Mouse (Mus musculus) induced T-regulatory cell, adult 2 months (primary cell): Measurements from ENCODE around the gene Atraid.
"Not testable (repeated sequence)": the region's sequence is repeated elsewhere in the genome, so short reads cannot be mapped to it uniquely, and the experiment has no call there.

ENCODE experiments used
- DNase-seq: peaks from one replicate; pipeline ENCODE4 v3.0.0-alpha.2; 2012; ENCODE audit warnings: low read depth

The Atraid gene

GRCm38 (mm10) chr5:31047848-31048762 lies at the start of gene Atraid:
TSS of gene Atraid (plus strand) at chr5:31048312.
- DNase-seq = peak; percentile 99

- no peak for DNase-seq
Observed at GRCm38 (mm10) chr5:30999324-30999723, 48.8 kb upstream of the Atraid start.

- DNase-seq = no peak
Observed at GRCm38 (mm10) chr5:31000122-31000521, 48.0 kb upstream of the Atraid start.

- DNase-seq = no peak
Observed at GRCm38 (mm10) chr5:31000993-31001392, 47.1 kb upstream of the Atraid start.

- DNase-seq = peak; percentile 47
Observed at GRCm38 (mm10) chr5:31001560-31001959, 46.6 kb upstream of the Atraid start.

- peak; percentile 96 for DNase-seq
Observed at GRCm38 (mm10) chr5:31004184-31004583, 43.9 kb upstream of the Atraid start.

- peak; percentile 80 for DNase-seq
Observed at GRCm38 (mm10) chr5:31012737-31013136, 35.4 kb upstream of the Atraid start.

- no peak for DNase-seq
Observed at GRCm38 (mm10) chr5:31015913-31016312, 32.2 kb upstream of the Atraid start.

- not testable (repeated sequence) for DNase-seq
Observed at GRCm38 (mm10) chr5:31021790-31022189, 26.3 kb upstream of the Atraid start.

GRCm38 (mm10) chr5:31022690-31023089 lies 25.4 kb upstream of the Atraid start:
- DNase-seq = no peak

- no peak for DNase-seq
Observed at GRCm38 (mm10) chr5:31023254-31023653, 24.9 kb upstream of the Atraid start.

- DNase-seq = no peak
Observed at GRCm38 (mm10) chr5:31024641-31025040, 23.5 kb upstream of the Atraid start.

- DNase-seq = no peak
Observed at GRCm38 (mm10) chr5:31030926-31031325, 17.2 kb upstream of the Atraid start.

- DNase-seq = no peak
Observed at GRCm38 (mm10) chr5:31031508-31031907, 16.6 kb upstream of the Atraid start.

- no peak for DNase-seq
Observed at GRCm38 (mm10) chr5:31034669-31035068, 13.4 kb upstream of the Atraid start.

- DNase-seq = not testable (repeated sequence)
Observed at GRCm38 (mm10) chr5:31036556-31036955, 11.6 kb upstream of the Atraid start.

- DNase-seq = no peak
Observed at GRCm38 (mm10) chr5:31038171-31038845, 9.8 kb upstream of the Atraid start.

- no peak for DNase-seq
Observed at GRCm38 (mm10) chr5:31046416-31046815, 1.7 kb upstream of the Atraid start.

GRCm38 (mm10) chr5:31047074-31047473 lies 1.0 kb upstream of the Atraid start:
- DNase-seq = peak; percentile 21

- peak; percentile 83 for DNase-seq
Observed at GRCm38 (mm10) chr5:31048763-31049641, 890 bp downstream of the Atraid start, which contains the start of gene Slc5a6. TSS of gene Slc5a6 (minus strand) at chr5:31048924.

GRCm38 (mm10) chr5:31050427-31050826 lies 2.3 kb downstream of the Atraid start:
- DNase-seq = peak; percentile 57

- not testable (repeated sequence) for DNase-seq
Observed at GRCm38 (mm10) chr5:31053728-31054127, 5.6 kb downstream of the Atraid start.
